Mouse (Mus musculus) kidney, embryonic 15.5 days (tissue): ENCODE measurements at regions not wholly inside any gene's neighbourhood (a gene's known extent, or its start where the extent isn't known, plus 50 kb on each side); places are given as distances from the start of the nearest gene placed in this dataset.
"Not testable (repeated sequence)": the region's sequence is repeated elsewhere in the genome, so short reads cannot be mapped to it uniquely, and the experiment has no call there.

ENCODE experiments used
- ATAC-seq: fragments of 200-750 bp; cut with Nextera tagmentation; replicated peaks from 2 replicates; pipeline ENCODE4 v1.8.0; 2017; ENCODE audit warnings: moderate TSS enrichment; ENCODE audit not compliant: low FRiP score
- H3K27ac ChIP-seq: fragments of 300-500 bp; sonication (generic); 2 replicates; pipeline ENCODE4 v1.5.1; 2015; ENCODE audit warnings: mild to moderate bottlenecking, inconsistent platforms
- H3K27me3 ChIP-seq: fragments of 300-500 bp; sonication (generic); 2 replicates; pipeline ENCODE4 v1.6.1; 2015; ENCODE audit warnings: inconsistent platforms
- H3K36me3 ChIP-seq: fragments of 300-500 bp; sonication (generic); 2 replicates; pipeline ENCODE4 v1.6.1; 2015; ENCODE audit warnings: inconsistent platforms
- H3K4me1 ChIP-seq: fragments of 300-500 bp; sonication (generic); 2 replicates; pipeline ENCODE4 v1.6.1; 2015; ENCODE audit warnings: inconsistent platforms
- H3K4me2 ChIP-seq: fragments of 300-500 bp; sonication (generic); 2 replicates; pipeline ENCODE4 v1.6.1; 2015; ENCODE audit warnings: moderate library complexity, mild to moderate bottlenecking, inconsistent platforms
- H3K4me3 ChIP-seq: fragments of 300-500 bp; sonication (generic); replicated peaks from 2 replicates; pipeline ENCODE4 v1.5.1; 2015; ENCODE audit warnings: mild to moderate bottlenecking, inconsistent platforms
- H3K9ac ChIP-seq: fragments of 300-500 bp; sonication (generic); 2 replicates; pipeline ENCODE4 v1.6.1; 2015; ENCODE audit warnings: mild to moderate bottlenecking, inconsistent platforms
- H3K9me3 ChIP-seq: fragments of 300-500 bp; sonication (generic); replicated peaks from 2 replicates; pipeline ENCODE4 v1.6.1; 2016; ENCODE audit warnings: inconsistent platforms
- WGBS: fragments of 180-500 bp; shearing (Covaris S2); methylation state at CpG from one replicate; pipeline ENCODE4 v1.1.7; 2015; ENCODE audit warnings: mixed read lengths; 5-methylcytosine and 5-hydroxymethylcytosine counted together

DNA sequence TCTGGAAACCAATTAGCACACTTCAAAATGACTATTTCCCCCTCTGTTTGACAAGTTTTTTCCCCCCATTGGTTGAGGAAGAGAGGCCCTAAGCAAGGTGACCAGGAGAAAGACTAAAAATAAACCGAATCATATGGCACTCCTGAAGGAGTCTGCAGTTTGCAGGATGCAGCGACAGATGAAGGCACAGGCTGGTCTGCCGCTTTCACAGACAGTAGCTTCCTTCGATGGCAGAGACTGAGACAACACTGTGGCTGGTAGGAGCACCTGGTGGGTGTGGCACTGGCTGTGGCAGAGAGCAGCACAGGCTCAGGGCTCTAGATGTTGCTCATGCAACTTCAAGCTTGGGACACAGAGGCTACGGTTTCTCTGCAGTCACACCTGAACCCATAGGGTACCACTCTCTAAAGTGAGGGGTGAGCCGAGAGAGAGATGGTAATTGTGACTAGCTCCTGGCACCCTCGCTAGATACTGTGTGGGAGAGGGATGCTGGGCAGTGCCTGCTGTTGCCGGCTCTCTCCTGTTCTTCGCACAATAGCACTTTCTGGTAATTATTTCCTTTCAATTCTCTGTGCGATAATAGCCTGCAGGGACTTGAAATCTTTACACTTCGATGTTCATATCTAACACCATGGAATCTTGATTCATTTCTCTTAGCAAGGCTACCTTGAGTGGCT, 88.7 kb upstream of the Myt1l start:
- no peaks in the 10 kb centered on the region for H3K27me3 ChIP-seq
- H3K36me3 ChIP-seq, result no peaks in the 10 kb centered on the region
- WGBS, result 81% methylated on average over 11 of the region's 11 CpGs
- H3K9me3 ChIP-seq, result no peaks in the 10 kb centered on the region
- H3K4me3 ChIP-seq, result no peak overlapping the region
- no peak overlapping the region for H3K9ac ChIP-seq
- ATAC-seq, result no peak
- H3K27ac ChIP-seq, result no peak overlapping the region
- H3K4me1 ChIP-seq, result no peaks in the 10 kb centered on the region
- no peak overlapping the region for H3K4me2 ChIP-seq

DNA sequence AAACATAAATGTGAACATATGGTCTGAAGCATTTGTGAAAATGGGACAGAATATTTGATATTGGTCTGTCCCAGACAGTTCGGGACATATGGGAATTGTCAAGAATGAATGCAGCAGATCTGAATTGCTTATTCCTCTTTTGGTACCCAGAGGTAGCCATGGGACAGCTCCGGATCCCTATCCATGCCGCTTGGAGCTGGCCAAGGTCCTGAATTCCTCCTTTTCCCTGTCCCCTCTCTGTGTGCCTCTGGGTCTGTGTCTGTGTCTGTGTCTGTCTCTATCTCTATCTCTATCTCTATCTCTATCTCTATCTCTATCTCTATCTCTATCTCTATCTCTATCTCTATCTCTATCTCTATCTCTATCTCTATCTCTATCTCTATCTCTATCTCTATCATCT, 63.0 kb upstream of the Myt1l start:
- H3K4me1 ChIP-seq, H3K36me3 ChIP-seq, ATAC-seq, H3K4me3 ChIP-seq, H3K4me2 ChIP-seq, H3K9ac ChIP-seq, H3K27ac ChIP-seq, H3K27me3 ChIP-seq, H3K9me3 ChIP-seq: not testable (repeated sequence)
- WGBS, result 9% methylated on average over 3 of the region's 3 CpGs
